Mouse (Mus musculus) c-Kit-positive CD71-negative TER-119-negative erythroid progenitor cells, embryonic 14.5 days (primary cell): ENCODE results near the gene Serpini2.
"Not testable (repeated sequence)": the region's sequence is repeated elsewhere in the genome, so short reads cannot be mapped to it uniquely, and the experiment has no call there.

Experiments used
- DNase-seq: peaks from one replicate; pipeline ENCODE4 v3.0.0-alpha.2; 2013; ENCODE audit warnings: low read depth

Gene Serpini2

GRCm38 (mm10) chr3:75269978-75270377 is at the start of gene Serpini2:
TSS of gene Serpini2 (minus strand) at chr3:75270078.
- DNase-seq: no peak

- no peak for DNase-seq
These were observed 39.0 kb upstream of the Serpini2 start for GRCm38 (mm10) chr3:75308861-75309260.

- DNase-seq: no peak
These were observed 38.4 kb upstream of the Serpini2 start for GRCm38 (mm10) chr3:75308228-75308627.

- DNase-seq: no peak
These were observed 35.7 kb upstream of the Serpini2 start for GRCm38 (mm10) chr3:75305584-75305983.

- no peak for DNase-seq
These were observed 34.7 kb upstream of the Serpini2 start for GRCm38 (mm10) chr3:75304621-75305020.

- no peak for DNase-seq
These were observed 31.2 kb upstream of the Serpini2 start for GRCm38 (mm10) chr3:75301072-75301471.

- not testable (repeated sequence) for DNase-seq
These were observed 29.6 kb upstream of the Serpini2 start for GRCm38 (mm10) chr3:75299464-75299863.

- no peak for DNase-seq
These were observed 27.9 kb upstream of the Serpini2 start for GRCm38 (mm10) chr3:75297758-75298111.

- no peak for DNase-seq
These were observed 27.3 kb upstream of the Serpini2 start for GRCm38 (mm10) chr3:75297026-75297757.

GRCm38 (mm10) chr3:75293243-75293642 is 23.4 kb upstream of the Serpini2 start:
- DNase-seq: peak; percentile 10

GRCm38 (mm10) chr3:75277455-75277854 is 7.6 kb upstream of the Serpini2 start:
- DNase-seq: no peak

- no peak for DNase-seq
These were observed 6.6 kb upstream of the Serpini2 start for GRCm38 (mm10) chr3:75276522-75276921.

GRCm38 (mm10) chr3:75275127-75275526 is 5.2 kb upstream of the Serpini2 start:
- no peak for DNase-seq

GRCm38 (mm10) chr3:75259356-75259755 is 10.5 kb downstream of the Serpini2 start:
- no peak for DNase-seq

- DNase-seq: no peak
These were observed 50.2 kb downstream of the Serpini2 start for GRCm38 (mm10) chr3:75219694-75220093.

GRCm38 (mm10) chr3:75219211-75219610 is 50.7 kb downstream of the Serpini2 start:
- no peak for DNase-seq

GRCm38 (mm10) chr3:75202808-75203503 is 66.9 kb downstream of the Serpini2 start:
- peak; percentile 10 for DNase-seq
